Mouse (Mus musculus): ENCODE data around the gene Hist1h2ae.

DNA sequence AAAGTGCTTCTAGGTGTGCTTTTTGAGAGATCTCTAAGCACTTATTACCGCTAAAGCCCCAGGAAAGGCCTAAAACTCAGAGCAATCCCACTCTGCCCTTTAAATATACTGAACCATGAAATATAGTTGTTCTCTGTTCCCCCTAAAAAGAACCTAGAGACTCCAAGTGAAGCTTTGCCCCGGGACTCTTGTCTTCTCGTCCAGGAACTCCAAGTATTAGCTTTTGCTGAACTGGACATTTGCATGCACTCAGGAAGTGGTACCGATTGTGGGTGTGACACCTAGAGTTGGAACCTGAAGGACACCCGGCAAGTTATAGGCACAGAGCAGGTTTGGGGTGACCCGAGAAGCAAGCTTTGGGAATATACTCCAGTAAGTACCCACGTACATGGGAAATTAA is 20.2 kb upstream of the Hist1h2ae start:
- TF ChIP-seq POLR2A (IDR thresholded peaks at IDR 0.05; ENCODE audit: low read depth, low read length) (no peak), CTCF (conservative IDR thresholded peaks at IDR 0.05; ENCODE audit: insufficient read depth, insufficient read length, low read depth, low read length) (no peak)
